Mouse (Mus musculus) liver, embryonic 14.5 days (tissue): ENCODE data around the gene Pex14. TPM values are rescaled to one million over a fixed set of nuclear protein-coding genes. Genes with fewer than 3 reads are reported as not detected.

ENCODE experiments used
- ATAC-seq: fragments of 200-750 bp; cut with Nextera tagmentation; 2 replicates; pipeline ENCODE4 v1.8.0; 2017; ENCODE audit warnings: moderate number of reproducible peaks, mild to moderate bottlenecking, moderate library complexity; ENCODE audit not compliant: insufficient read depth
- DNase-seq, 3 experiments: peaks; one replicate each; pipeline ENCODE4 v3.0.0-alpha.2; 2012 to 2013; ENCODE audit warnings: low read depth in 3 of 3, low spot score in 3 of 3
- H3K27ac ChIP-seq: fragments of 300-500 bp; sonication (generic); 2 replicates; pipeline ENCODE4 v1.5.1; 2014; ENCODE audit warnings: moderate library complexity, mild to moderate bottlenecking, control low read depth, inconsistent platforms
- H3K27me3 ChIP-seq: fragments of 300-500 bp; sonication (generic); 2 replicates; pipeline ENCODE4 v1.6.1; 2014; ENCODE audit warnings: mild to moderate bottlenecking, low read length, moderate library complexity; ENCODE audit not compliant: control insufficient read depth, insufficient read depth
- H3K36me3 ChIP-seq: fragments of 300-500 bp; sonication (generic); replicated peaks from 2 replicates; pipeline ENCODE4 v1.6.1; 2014; ENCODE audit warnings: low read depth; ENCODE audit not compliant: control insufficient read depth, insufficient read depth
- H3K4me1 ChIP-seq, 2 experiments: fragments of 200-500 bp in 1 of 2; fragments of 300-500 bp in 1 of 2; sonication (generic) in 1 of 2; replicated peaks; 2 replicates each; pipeline ENCODE4 v1.6.1; 2012 to 2014; ENCODE audit warnings: antibody characterized with exemption in 1 of 2, inconsistent platforms in 1 of 2, low read length in 1 of 2; ENCODE audit not compliant: control insufficient read depth in 2 of 2, insufficient read depth in 2 of 2
- H3K4me2 ChIP-seq: fragments of 300-500 bp; sonication (generic); 2 replicates; pipeline ENCODE4 v1.6.1; 2014; ENCODE audit warnings: low read depth, mild to moderate bottlenecking, control low read depth, moderate library complexity
- H3K4me3 ChIP-seq, 2 experiments: fragments of 200-500 bp in 1 of 2; fragments of 300-500 bp in 1 of 2; sonication (generic) in 1 of 2; 2 replicates each; pipeline ENCODE4 v1.5.1; 2012 to 2014; ENCODE audit warnings: low read depth in 2 of 2, low read length in 2 of 2, mild to moderate bottlenecking in 2 of 2, control low read depth in 1 of 2, inconsistent platforms in 1 of 2, moderate library complexity in 1 of 2; ENCODE audit not compliant: insufficient read depth in 1 of 2
- H3K9ac ChIP-seq: fragments of 300-500 bp; sonication (generic); replicated peaks from 2 replicates; pipeline ENCODE4 v1.6.1; 2014; ENCODE audit warnings: mild to moderate bottlenecking, control low read depth, moderate library complexity
- H3K9me3 ChIP-seq: fragments of 300-500 bp; sonication (generic); 2 replicates; pipeline ENCODE4 v1.6.1; 2016; ENCODE audit warnings: low read length, mixed read lengths; ENCODE audit not compliant: control insufficient read depth
- CTCF ChIP-seq: IDR thresholded peaks from 2 replicates; pipeline ENCODE4 v1.5.1; 2016; ENCODE audit warnings: antibody characterized with exemption, low read depth, control low read depth
- EP300 ChIP-seq: IDR thresholded peaks from 2 replicates; pipeline ENCODE4 v1.6.1; 2016; ENCODE audit warnings: antibody characterized with exemption, low read depth
- WGBS: fragments of 180-500 bp; shearing (Covaris S2); extraction: QIAGEN DNeasy Blood & Tissue Kit; methylation state at CpG from one replicate; pipeline ENCODE4 v1.1.7; 2014; ENCODE audit not compliant: insufficient replicate concordance; 5-methylcytosine and 5-hydroxymethylcytosine counted together
- polyA plus RNA-seq, 2 experiments: library from polyadenylated mRNA; depleted of rRNA in 1 of 2; stranded (reverse) in 1 of 2; unstranded in 1 of 2; fragments of >200 nt; fragmentation: Nextera tagmentation in 1 of 2; extraction: Ambion mirVana in 1 of 2; gene quantifications; 2 replicates each; pipeline versions ENCODE4 v1.2.1 to v1.2.3; 2012 to 2014

The Pex14 gene
- polyA plus RNA-seq, 2 experiments, result 11.4 to 14.9 TPM

- Histone ChIP-seq H3K27ac (no peak overlapping the region), H3K4me1 (no peaks in the 10 kb centered on the region; a peak in 1 of 4 replicates), H3K4me2 (no peak overlapping the region), H3K27me3 (no peaks in the 10 kb centered on the region), H3K9ac (no peak overlapping the region), H3K36me3 (no peaks in the 10 kb centered on the region), H3K4me3 (no peak overlapping the region), H3K9me3 (no peaks in the 10 kb centered on the region)
- TF ChIP-seq EP300 (no peak), CTCF (no peak)
- 67% methylated on average over 5 of the region's 5 CpGs for WGBS
- DNase-seq (no peak), ATAC-seq (no peak)
Measured at GRCm38 (mm10) chr4:148966132-148966531, 133.5 kb downstream of the Pex14 start.

GRCm38 (mm10) chr4:148964541-148965310 lies 134.9 kb downstream of the Pex14 start:
- Histone ChIP-seq H3K4me2 (no peak overlapping the region), H3K36me3 (no peaks in the 10 kb centered on the region), H3K4me3 (no peak overlapping the region), H3K27me3 (no peaks in the 10 kb centered on the region), H3K27ac (no peak overlapping the region), H3K9me3 (no peaks in the 10 kb centered on the region), H3K9ac (no peak overlapping the region), H3K4me1 (no peaks in the 10 kb centered on the region)
- no peak for DNase-seq
- WGBS, result 79% methylated on average over 10 of the region's 10 CpGs
- TF ChIP-seq CTCF (no peak), EP300 (no peak)
- no peak for ATAC-seq

- H3K9ac ChIP-seq, result no peak overlapping the region
- no peak overlapping the region for H3K27ac ChIP-seq
- no peak overlapping the region for H3K4me3 ChIP-seq
- H3K27me3 ChIP-seq, result no peaks in the 10 kb centered on the region
- TF ChIP-seq CTCF, result no peak
- no peak for TF ChIP-seq EP300
- DNase-seq (no peak), ATAC-seq (no peak)
- no peaks in the 10 kb centered on the region for H3K36me3 ChIP-seq
- WGBS, result 57% methylated on average over 1 of the region's 1 CpGs
- H3K9me3 ChIP-seq, result no peaks in the 10 kb centered on the region
- H3K4me2 ChIP-seq, result no peak overlapping the region
- H3K4me1 ChIP-seq, result no peaks in the 10 kb centered on the region
Measured at GRCm38 (mm10) chr4:148962096-148962495, 137.6 kb downstream of the Pex14 start.

- Histone ChIP-seq H3K4me2 (no peak overlapping the region), H3K9me3 (no peaks in the 10 kb centered on the region), H3K27me3 (no peaks in the 10 kb centered on the region), H3K4me3 (no peak overlapping the region), H3K4me1 (no peaks in the 10 kb centered on the region), H3K36me3 (no peaks in the 10 kb centered on the region), H3K9ac (no peak overlapping the region), H3K27ac (no peak overlapping the region)
- no peak for TF ChIP-seq EP300
- no peak for TF ChIP-seq CTCF
- 79% methylated on average over 19 of the region's 19 CpGs for WGBS
- ATAC-seq (no peak), DNase-seq (no peak)
Measured at GRCm38 (mm10) chr4:148961081-148961480, 138.6 kb downstream of the Pex14 start.

GRCm38 (mm10) chr4:148960011-148960410 lies 139.7 kb downstream of the Pex14 start:
- no peak overlapping the region for H3K4me2 ChIP-seq
- no peaks in the 10 kb centered on the region for H3K27me3 ChIP-seq
- DNase-seq (no peak), ATAC-seq (no peak)
- no peak overlapping the region for H3K27ac ChIP-seq
- no peaks in the 10 kb centered on the region for H3K36me3 ChIP-seq
- no peak overlapping the region for H3K4me3 ChIP-seq
- H3K4me1 ChIP-seq, result no peaks in the 10 kb centered on the region
- TF ChIP-seq EP300 (no peak), CTCF (no peak)
- 75% methylated on average over 12 of the region's 12 CpGs for WGBS
- no peak overlapping the region for H3K9ac ChIP-seq
- H3K9me3 ChIP-seq, result no peaks in the 10 kb centered on the region
